Mouse (Mus musculus): ENCODE data around the gene Prkcb. TPM values are rescaled to one million over a fixed set of nuclear protein-coding genes. Genes with fewer than 3 reads are reported as not detected.
"Not testable (repeated sequence)": the region's sequence is repeated elsewhere in the genome, so short reads cannot be mapped to it uniquely, and the experiment has no call there.

Gene Prkcb
- under 1 TPM; 0.73 to 0.85 TPM for total RNA-seq (2021)
- long read RNA-seq, experiment 1: 0 reads
- long read RNA-seq, experiment 2: 0 reads

DNA sequence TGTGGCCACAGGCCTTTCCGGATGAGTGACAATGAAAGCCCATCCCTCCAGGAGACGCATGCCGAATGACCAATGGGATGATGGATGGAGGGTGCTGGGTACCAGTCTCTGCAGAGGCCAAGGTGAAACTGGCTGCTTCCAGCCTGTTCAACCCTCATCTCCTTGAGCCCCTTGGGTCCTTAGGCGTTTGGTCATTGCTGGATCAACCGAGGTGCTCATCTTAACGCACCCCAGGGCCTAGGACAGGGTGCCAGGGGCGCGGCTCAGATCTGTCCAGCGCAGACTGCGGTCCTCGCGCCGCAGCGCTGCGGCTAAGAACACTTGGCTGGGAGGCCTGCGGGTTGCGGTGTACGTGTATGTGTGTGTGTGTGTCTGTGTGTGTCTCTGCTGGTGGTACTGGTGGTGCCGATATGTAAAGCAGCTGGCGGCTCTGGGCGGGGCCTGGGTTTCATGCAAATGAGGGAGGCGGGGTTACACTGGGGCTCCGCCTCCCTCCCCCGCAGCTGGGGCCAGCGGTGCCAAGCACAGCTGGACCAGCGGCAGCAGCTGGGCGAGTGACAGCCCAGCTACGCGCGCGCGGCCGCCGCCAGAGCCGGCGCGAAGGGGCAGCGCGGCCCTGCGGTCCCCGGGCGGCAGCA is at the start of gene Prkcb:
Prkcb (plus strand) TSS at position 147 of the 638 bp plus-strand sequence.
- DNase-seq (ENCODE audit: low spot score): peak; percentile 14

DNA sequence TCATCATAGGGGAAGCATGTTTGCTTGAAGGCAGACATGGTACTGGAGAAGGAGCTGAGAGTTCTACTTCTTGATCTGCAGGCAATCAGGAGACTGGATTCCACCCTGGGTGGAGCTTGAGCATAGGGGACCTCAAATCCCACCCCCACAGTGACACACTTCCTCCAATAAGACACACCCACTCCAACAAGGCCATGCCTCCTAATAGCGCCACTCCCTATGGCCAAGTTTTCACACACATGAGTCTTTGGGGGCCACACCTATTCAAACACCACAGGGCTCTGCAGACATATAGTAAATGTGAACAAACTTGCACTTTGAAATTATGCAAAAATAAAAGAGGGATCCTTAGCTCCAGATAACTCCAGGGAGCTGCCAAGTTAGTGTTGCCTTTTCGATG is 49.6 kb upstream of the Prkcb start:
- DNase-seq (ENCODE audit: low spot score): no peak

DNA sequence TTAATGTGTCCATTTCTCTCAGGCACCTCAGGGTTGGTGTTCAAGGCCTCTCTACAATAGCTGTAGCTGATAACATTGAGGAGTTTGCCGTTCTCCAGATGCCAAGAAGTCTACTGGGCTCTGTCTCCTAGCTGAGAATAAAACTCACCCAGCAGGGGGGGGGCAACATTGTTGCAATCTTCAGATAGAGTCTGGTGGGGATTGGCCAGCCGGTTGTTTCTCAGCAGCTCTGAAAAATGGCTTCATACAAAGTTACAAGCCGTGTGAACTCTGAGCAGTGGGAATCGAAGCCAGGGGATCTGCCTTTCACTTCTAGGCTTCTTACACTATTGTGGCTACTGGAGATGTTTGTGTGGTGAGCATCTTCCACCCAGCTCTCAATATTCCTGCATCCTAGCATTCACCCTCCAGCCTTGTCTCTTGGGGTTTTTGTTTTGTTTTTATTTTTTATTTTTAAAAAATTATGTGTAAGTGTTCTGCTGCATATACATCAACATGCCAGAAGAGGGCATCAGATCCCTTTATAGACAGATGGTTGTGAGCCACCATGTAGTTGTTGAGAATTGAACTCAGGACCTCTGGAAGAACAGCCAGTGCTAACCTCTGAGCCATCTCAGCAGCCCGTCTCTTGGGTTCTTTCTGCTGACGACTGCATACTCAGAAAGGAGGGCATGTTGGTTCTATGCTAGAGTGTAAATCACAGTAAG is 48.0 kb upstream of the Prkcb start:
- no peak for DNase-seq (ENCODE audit: low spot score)

DNA sequence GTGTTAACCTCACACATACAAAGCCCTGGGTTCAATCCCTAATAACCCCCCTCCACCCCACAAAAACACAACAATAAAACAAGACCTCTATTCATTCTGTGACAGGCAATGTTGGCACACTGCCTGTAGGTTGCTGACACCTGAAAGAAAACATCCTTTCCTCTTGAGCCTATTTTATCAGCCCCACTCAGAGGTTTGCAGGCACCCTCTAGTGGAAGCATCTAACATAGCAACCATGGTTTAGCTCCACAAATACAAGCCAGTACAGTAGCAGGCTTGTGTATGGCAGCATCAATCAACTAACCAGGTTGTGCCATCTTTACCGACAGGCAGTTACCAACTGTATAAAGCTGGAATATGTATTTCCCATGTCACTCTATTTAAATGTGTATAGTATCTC is 46.3 kb upstream of the Prkcb start:
- DNase-seq (ENCODE audit: low spot score): no peak

DNA sequence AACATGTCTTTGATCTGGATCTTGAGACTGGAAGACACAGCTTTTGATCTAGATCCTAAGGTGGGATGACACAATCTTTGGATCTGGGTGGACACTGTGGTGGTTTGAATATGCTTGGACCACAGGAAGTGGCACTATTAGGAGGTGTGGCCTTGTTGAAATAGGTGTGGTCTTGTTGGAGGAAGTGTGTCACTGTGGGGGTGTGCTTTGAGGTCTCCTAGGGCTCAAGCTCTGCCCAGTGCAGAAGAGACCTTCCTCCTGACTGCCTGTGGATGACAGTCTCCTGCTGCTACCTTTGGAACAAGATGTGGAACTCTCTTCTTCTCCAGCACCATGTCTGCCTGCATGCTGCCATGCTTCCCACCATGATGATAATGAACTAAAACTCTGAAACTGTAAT is 45.8 kb upstream of the Prkcb start:
- DNase-seq (ENCODE audit: low spot score): not testable (repeated sequence)

DNA sequence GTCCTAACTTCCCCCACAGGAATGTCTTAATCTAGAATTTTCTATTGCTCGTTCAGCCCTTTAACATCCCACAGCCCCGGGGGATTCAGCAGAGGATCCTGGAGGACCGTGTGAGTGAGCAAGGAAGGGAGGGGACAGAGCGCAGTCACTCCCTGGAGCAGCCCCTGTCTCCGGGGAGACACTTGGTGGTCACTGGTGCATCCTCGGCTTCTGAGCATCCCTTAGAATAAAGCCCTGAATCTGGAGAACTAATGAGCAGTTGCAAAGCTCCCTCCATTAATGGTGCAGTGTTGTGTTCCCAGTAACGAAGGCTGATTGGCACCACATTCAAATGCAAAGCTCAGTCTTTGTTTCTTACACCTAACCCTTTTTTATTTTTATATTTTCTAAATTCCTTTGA is 44.4 kb upstream of the Prkcb start:
- no peak for DNase-seq (ENCODE audit: low spot score)

DNA sequence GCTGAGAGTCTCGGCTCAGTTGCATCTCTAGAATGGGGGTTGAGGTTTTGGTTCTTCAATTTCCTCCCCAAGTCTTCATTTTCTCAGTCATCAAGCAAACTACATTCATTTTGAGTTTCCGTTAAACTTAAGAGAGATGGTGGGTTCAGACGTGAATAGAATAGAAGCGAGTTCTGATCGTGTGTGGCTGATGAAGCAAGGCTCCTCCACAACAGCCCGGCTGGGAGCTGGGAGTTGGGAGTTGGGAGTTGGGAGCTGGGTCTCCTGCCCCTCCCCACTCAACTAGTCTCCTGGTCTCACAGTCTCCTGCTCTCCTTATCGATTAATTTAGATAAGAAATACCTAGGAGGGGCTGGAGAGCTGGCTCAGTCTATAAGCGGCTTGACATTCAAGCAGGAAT is 44.0 kb upstream of the Prkcb start:
- no peak for DNase-seq (ENCODE audit: low spot score)

DNA sequence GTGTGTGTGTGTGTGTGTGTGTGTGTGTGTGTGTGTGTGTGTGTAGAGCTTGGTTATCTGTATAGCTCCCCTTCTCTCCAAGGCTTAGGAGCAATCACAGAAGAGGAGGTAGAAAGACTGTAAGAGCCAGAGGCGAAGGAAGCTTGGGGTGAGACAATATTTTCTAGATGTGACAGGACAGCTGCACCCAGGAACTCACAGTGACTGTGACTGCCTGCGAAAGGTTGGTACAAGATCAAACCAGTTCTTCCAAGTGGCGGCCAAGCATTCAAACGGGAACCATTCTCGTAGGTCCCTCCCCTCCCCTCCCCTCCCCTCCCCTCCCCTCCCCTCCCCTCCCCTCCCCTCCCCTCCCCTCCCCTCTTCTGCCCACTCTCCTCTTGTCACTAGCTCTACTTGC is 42.6 kb upstream of the Prkcb start:
- DNase-seq (ENCODE audit: low spot score): no peak

DNA sequence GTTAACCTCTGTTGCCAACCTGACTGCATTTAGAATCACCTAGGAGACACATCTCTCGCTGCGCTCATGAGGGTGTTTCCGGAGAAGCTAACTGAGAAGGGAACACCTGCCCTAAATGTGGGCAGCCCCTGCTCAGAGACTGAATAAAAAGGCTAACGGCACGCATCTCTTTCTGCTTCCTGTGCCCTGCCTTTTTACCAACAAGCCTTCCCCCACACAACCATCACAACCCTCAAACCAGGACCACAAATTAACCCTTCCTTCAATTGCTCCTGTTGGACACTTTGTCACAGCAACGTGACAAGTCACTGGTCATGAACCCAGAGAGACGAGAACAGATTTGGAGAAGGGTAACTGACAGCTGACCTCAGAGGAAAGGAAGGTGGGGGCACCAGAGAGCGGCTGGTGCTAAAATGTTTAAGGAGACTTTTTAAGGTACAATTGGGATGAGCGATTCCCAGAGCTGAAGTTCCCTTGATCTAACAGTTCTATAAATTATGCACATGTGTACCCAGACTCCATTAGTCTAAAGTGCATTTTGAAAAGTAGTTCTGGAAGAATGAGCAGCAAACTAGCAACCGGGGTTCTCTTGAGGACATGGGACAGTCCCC is 41.2 kb upstream of the Prkcb start:
- DNase-seq (ENCODE audit: low spot score): no peak

DNA sequence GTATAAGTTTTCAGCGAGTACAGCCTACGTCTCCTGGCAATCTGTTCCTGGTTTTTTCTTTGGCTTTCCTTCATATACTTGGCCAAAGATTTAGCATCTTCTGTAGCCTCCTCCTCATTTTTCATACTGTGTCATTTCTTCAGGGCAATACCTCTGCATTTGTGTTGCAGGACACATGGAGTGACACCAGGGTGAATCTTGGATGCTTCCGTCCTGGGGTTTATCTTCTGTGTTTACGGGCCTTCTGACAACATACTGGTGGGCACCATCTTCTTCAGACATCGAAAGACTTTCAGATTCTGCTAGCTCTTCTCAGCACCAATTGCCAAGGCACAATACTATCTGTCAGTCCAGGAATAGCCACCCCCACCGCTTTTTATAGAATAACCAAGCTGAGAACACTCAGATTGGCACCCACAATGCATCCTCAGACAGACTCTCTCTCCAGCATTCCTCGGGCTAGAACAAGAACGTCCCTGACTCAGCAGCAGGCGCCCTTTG is 39.2 kb upstream of the Prkcb start:
- DNase-seq (ENCODE audit: low spot score): no peak

DNA sequence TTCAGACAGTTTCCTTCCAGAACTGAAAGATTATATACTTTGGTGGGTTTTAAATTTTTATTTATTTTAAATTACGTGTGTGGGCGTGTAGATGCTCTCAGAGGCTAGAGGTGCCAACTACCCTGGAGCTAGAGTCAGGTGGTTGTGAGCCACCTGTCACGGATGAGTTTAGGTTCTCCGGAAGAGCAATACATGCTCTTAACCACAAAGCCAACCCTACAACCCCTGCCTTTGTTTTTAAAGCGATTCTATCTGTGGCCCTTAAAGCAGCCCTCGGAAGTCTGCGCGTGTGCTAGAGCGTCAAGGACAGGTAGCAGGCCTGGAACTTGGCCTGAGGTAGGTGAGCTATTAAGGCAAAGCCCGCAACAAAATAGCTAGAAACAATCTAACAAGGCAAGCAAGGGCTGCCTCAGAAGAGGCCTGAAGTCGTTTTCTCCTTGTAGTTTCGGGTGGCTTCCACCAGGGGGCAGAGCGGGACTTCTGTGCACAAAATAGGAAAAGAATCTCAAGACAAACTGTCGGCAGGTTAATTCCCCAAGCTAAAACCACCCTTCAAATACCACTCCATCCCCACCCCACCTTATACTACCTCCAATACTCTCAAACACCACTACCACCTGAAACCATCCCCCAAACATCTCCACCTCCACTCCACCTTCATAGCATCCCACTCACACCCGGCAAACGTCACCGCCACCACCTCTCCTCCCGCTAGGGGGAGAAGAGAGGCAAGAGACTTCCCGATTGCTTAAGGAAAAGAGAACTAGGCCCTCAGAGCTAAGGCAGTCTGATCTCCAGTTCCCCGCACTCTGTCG is 37.1 kb upstream of the Prkcb start:
- DNase-seq (ENCODE audit: low spot score): peak; percentile 47

DNA sequence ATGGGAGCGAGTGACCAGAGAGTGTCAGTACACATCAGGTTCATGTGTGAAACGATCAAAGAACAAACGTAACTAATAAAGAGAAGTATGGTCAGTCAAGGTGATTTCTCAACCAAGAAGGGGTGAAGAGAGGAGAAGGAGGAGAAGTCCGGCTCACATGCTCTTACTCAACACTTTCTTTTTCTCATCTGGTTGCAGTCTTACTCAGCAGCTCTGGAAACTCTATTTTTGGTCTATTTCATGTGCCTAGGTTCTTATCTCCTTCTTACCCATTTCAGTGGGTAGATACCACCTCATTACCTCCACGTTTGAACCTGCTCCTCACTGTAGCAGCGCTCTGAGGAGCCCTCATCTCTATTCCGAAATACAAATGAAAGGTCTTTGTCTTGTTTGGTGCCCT is 31.8 kb upstream of the Prkcb start:
- DNase-seq (ENCODE audit: low spot score): no peak

DNA sequence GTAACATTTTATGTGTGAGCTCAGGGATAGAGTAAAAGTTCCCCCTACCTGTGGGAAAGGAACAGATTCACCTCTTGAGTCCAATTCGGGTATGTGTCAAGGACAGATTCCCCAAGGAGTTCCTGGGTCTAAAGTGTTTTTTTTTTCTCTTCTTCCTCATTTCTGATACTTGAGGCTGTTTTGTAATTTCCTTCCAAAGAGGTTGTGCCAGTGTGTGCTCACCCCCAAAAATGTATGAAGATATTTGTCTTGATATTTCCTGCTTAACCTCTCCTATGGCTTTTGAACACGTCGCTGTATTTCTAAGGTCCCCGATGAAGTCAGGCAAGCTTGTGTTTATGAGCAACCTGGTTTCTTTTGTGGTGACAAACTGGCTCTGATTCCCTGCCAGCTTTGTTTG is 30.0 kb upstream of the Prkcb start:
- DNase-seq (ENCODE audit: low spot score): no peak

DNA sequence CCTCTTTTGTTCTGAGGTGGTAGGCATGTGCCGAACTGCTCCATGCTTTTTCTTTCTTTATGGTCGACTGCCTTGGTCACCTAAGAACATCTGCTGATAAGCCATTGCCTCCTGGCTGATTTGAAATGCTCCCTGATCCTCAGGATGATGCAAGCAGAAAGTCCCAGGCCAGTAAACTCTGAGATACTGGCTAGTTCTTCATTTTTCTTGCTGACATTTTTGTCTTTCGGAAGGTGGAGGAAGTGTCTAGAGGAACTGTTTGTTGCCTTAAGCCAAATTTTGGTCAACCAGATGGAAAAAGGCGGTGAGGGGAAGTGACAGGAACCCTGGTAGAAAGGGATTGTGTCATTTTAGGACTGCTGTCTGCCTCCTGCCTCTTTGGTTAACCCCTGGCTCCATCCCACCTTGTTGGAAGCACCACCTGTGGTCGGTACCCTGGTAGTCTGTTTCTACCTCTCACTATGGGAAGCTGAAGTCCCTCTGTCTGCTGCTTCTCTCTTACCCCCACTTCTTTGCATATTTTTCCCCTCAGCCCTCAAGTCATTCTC is 28.4 kb upstream of the Prkcb start:
- no peak for DNase-seq (ENCODE audit: low spot score)

DNA sequence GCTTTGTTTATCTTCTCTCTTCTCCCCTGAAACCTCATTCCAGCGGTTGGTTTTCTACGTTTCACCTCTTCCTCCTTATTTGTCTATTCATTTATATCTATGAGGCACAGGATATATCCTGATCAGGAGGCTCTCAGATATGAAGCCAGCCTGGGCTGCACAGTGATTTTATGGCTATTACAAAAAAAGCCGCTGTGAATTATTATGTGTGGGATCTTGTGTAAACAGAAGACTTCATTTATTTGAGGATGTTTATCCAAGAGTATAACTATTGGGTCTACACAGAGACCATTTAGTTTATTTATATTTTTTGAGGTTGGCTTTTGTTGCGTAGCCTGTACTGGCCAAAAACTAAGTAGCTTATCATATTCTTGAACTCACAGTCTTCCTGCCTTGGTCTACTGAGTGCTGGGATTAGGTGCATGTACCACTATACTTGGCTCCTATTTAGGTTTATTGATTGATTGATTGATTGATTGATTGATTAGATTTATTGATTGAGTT is 19.5 kb upstream of the Prkcb start:
- no peak for DNase-seq (ENCODE audit: low spot score)

DNA sequence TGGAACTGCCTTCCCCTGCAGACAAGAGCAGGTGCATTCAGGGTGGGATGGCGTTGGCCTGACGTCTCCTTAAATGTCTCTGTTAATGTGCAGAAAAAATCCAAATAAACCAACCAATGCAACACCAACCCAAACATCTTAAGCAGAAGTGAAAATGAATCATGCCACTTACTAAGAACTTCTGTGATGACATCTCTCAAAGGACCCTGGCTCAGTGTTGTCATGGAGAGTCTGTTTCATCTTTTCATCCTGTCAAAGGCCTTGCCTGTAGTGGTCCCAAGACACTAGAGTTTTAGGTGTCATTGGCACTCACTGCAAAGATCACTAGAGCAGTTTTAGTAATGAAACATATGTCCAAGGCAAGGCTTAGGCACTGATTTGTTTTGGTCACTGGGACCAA is 16.2 kb upstream of the Prkcb start:
- DNase-seq (ENCODE audit: low spot score): no peak

DNA sequence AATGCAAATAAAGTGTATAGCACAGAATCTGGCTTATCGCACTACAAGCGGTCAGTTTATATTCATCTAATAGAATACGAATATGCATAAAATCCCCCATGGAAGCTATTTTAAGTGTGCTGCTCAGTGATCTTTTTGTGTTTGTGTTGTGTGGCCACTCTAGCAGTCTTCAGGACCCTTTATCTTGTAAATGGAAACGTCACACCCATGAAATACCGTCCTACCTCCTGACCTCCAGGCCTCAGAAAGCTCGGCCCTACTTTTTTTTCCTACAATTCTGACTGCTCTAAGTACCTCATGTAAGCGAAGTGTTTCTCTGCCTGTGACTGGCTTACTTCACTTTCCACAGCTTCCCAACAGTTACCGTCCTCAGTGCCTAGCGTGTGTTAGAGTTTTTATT is 9.0 kb upstream of the Prkcb start:
- DNase-seq (ENCODE audit: low spot score): no peak

DNA sequence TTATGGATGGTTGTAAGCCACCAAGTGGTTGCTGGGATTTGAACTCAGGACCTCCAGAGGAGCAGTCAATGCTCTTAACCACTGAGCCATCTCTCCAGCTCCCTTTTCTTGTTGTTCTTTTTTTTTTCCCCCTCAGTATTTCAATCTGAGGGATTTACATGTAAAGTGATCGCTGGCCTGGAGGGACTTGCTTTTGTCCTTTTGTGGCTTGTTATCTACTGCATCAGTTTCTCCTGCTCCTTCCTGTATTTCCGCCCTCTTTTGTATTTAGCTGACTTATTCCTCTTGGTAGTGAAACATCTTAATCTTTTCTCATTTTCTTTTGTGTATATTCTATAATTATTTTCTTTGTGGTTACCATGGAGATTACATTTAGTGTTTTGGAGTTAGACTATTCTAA is 8.2 kb upstream of the Prkcb start:
- DNase-seq (ENCODE audit: low spot score): no peak

DNA sequence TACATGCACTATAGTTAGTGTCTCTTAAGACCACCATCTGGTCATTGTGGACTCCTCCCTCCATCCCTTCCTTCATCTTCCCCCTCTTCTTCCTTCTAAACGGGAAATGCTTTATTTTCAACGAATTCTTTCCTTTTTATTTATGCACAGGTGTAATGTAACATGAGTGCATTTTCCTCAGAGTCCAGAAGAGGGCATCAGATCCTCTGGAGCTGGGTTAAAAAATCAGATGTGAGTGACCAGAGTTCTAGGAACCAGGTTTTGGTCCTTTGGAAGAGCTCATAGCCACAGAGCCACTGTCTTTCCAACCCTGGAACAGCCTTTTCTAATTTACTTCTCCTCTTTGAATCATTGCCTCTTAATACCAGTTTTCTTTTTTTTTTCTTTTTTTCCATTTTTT is 6.0 kb upstream of the Prkcb start:
- no peak for DNase-seq (ENCODE audit: low spot score)

DNA sequence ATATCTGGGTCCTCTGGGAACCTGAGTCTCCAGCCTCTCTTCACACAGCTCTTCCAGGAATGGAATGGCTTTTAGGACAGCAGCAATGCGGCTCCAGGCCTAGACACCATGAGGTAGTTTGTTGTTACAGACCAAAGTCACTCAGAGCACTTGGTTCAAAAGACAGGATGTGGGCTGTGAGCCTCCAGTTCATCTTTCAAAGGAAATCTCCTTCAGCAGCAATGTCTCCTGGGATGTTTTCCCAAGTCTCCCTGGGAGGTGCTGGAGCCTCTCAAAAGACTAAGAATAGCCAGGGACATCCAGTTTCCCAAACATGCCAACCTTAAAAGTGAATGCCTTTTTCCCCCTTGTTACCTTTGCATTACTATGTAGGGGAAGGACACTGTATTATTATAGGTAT is 1.3 kb upstream of the Prkcb start:
- DNase-seq (ENCODE audit: low spot score): no peak
